In the genomic region with DNA sequence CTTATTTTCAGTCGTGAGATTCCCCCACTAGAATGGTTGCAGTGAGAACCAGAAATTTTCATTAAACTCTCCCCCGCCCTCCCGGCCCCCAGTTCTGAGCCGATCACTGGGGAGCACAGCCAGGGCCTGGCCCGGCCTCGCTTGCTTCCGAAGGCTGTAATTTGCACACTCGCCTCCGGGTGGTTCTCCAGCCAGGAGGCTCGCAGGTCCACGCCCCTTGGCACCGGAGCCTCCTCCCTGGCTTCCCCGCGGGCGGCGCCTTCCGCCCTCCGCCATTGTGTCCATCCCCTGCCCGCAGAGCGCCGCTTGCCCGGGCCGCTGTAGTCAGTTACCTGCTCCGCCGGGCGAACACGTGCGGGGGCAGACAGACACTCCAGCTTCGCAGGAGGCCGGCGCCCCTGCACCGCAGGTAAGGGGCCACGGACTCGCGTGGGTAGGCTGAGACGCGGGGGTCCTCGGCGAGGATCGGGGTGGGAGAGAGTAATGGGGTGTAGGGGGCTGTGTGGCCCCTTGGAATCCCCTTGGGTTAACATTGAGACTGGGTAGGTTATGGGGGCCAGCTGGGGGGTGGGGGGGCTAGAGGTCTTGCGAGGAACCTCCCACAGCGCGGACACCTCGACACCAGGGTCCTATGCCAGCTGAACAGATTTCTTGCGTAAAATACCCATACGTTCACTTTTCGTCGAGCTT, we compare ENCODE assay signal across 9 mouse cellular contexts. TPM values are rescaled to one million over a fixed set of nuclear protein-coding genes. Genes with fewer than 3 reads are reported as not detected.
A peak's percentile ranks its signal among the peaks of the same experiment; 100 is the strongest.
DNase-seq lines count a peak whose midpoint lies in the region; ATAC-seq and TF ChIP-seq lines count a peak whose summit lies in the region.
"Not testable (repeated sequence)": the region's sequence is repeated elsewhere in the genome, so short reads cannot be mapped to it uniquely, and the experiment has no call there.
"Had no signal": no experiment of that assay in that cellular context is flagged by ENCODE, and none has a peak within 500 bp of the region (broad histone marks: within the 10 kb centered on the region; RNA-seq: fewer than 3 reads in every experiment).

A gene (plus strand): TSS at position 260 of the 690 bp plus-strand sequence.
A gene (plus strand): TSS at position 277 of the 690 bp plus-strand sequence.

- not testable (repeated sequence) for H3K36me3 ChIP-seq in heart, adult 2 months (ENCODE audit: control insufficient read depth, insufficient read depth, low read length); limb, embryonic 10.5 days; neural tube, embryonic 13.5 days

- ATAC-seq in neural tube, embryonic 13.5 days (ENCODE audit: low read depth): peak; percentile 61

- TF ChIP-seq CTCF in heart, adult 2 months (IDR thresholded peaks at IDR 0.05): peak; percentile 43

- peak within 1 kb of the TSS; percentile 51 for H3K4me2 ChIP-seq in neural tube, embryonic 13.5 days

- not testable (repeated sequence) for H3K4me3 ChIP-seq in heart, adult 2 months
- peak within 1 kb of the TSS; percentile 52 for H3K4me3 ChIP-seq in limb, embryonic 10.5 days
- peak within 1 kb of the TSS; percentile 30 for H3K4me3 ChIP-seq in neural tube, embryonic 13.5 days

- H3K9ac ChIP-seq in heart, adult 2 months (ENCODE audit: low read depth, low read length); neural tube, embryonic 13.5 days: not testable (repeated sequence)

- intact Hi-C loops in heart, adult 2 months (cut with DNase I): not testable (repeated sequence)

- H3K27ac ChIP-seq in heart, adult 2 months; limb, embryonic 10.5 days; neural tube, embryonic 13.5 days (replicated peaks): not testable (repeated sequence)

- H3K79me2 ChIP-seq in heart, adult 2 months (replicated peaks; ENCODE audit: control insufficient read depth, insufficient read depth, low read length): not testable (repeated sequence)

- H3K4me1 ChIP-seq in heart, adult 2 months (ENCODE audit: control insufficient read depth, insufficient read depth, low read length): not testable (repeated sequence)
- peaks cover 14% of the 10 kb centered on the region for H3K4me1 ChIP-seq in limb, embryonic 10.5 days
- peaks cover 16% of the 10 kb centered on the region for H3K4me1 ChIP-seq in neural tube, embryonic 13.5 days (replicated peaks)

- peak; percentile 72 for DNase-seq in R1 (ENCODE audit: low read depth, low spot score)
- DNase-seq in embryo, embryonic 9.5 days (ENCODE audit: extremely low spot score): peak; percentile 73
- DNase-seq in heart, adult 2 months: peak; percentile 63 to 64
- peak; percentile 59 for DNase-seq in induced T-regulatory cell, adult 2 months (ENCODE audit: low read depth)
- DNase-seq in limb, embryonic 10.5 days (ENCODE audit: low spot score): peak; percentile 74
- DNase-seq in lung, postnatal 25 days (ENCODE audit: low spot score): peak; percentile 75
- peak; percentile 63 for DNase-seq in urinary bladder, adult 2 months (ENCODE audit: low spot score)

- not testable (repeated sequence) for H3K9me3 ChIP-seq in limb, embryonic 10.5 days (replicated peaks); neural tube, embryonic 13.5 days

- TF ChIP-seq EP300 in heart, adult 2 months (IDR thresholded peaks at IDR 0.05; ENCODE audit: insufficient read depth, low read depth, low read length): not testable (repeated sequence)

- H3K27me3 ChIP-seq in heart, adult 2 months (ENCODE audit: control insufficient read depth, insufficient read depth, low read length): not testable (repeated sequence)
- H3K27me3 ChIP-seq in limb, embryonic 10.5 days (ENCODE audit: low read depth, poor library complexity, severe bottlenecking): peaks cover 90% of the 10 kb centered on the region
- peaks cover 94% of the 10 kb centered on the region for H3K27me3 ChIP-seq in neural tube, embryonic 13.5 days

- 1% methylated on average over 47 of the region's 48 CpGs for WGBS in heart, adult 2 months
- 0% methylated on average over 48 of the region's 48 CpGs for WGBS in limb, embryonic 10.5 days
- under 1% methylated on average over 48 of the region's 48 CpGs for WGBS in neural tube, embryonic 13.5 days

- not testable (repeated sequence) for TF ChIP-seq POLR2A in heart, adult 2 months (IDR thresholded peaks at IDR 0.05; ENCODE audit: insufficient read depth, low read depth, low read length)

RNA-seq across cellular contexts. Expression of the first gene that starts in this region (rescaled TPM):
- total RNA-seq in heart, adult 2 months (2021): not detected
- polyA plus RNA-seq in heart, adult 2 months (2012; rRNA removed): 0.15 and 0.23 TPM in 2 replicates
- polyA plus RNA-seq in limb, embryonic 10.5 days (2016; fragmentation: Nextera tagmentation; extraction: Ambion mirVana): 12.6 and 12.8 TPM in 2 replicates
- polyA plus RNA-seq in neural tube, embryonic 13.5 days (2015; fragmentation: Nextera tagmentation; extraction: Ambion mirVana): 1.8 and 2.3 TPM in 2 replicates
- polyA plus RNA-seq in urinary bladder, adult 2 months (2012; rRNA removed): 6.3 and 6.7 TPM in 2 replicates
- total RNA-seq: layer of hippocampus, postnatal 25 days had no signal

RNA-seq across cellular contexts. Expression of the second gene that starts in this region (rescaled TPM):
- not detected for total RNA-seq in heart, adult 2 months (2021)
- not detected in 2 replicates for polyA plus RNA-seq in heart, adult 2 months (2012; rRNA removed)
- polyA plus RNA-seq in limb, embryonic 10.5 days (2016; fragmentation: Nextera tagmentation; extraction: Ambion mirVana): 0.35 TPM in 1 of 2 replicates, not detected in the other
- 0.66 TPM in 1 of 2 replicates, not detected in the other for polyA plus RNA-seq in neural tube, embryonic 13.5 days (2015; fragmentation: Nextera tagmentation; extraction: Ambion mirVana)
- 0.87 and 1.4 TPM in 2 replicates for polyA plus RNA-seq in urinary bladder, adult 2 months (2012; rRNA removed)
- total RNA-seq: layer of hippocampus, postnatal 25 days had no signal

Comparison
In these comparisons a context has a peak if more than half of its experiments do, and no peak if none do; other contexts are left out.
1. Peak in DNase-seq in heart, adult 2 months; RNA of the genes that start here not detected or under 1 TPM.